Mouse (Mus musculus) testis, adult 2 months (tissue): ENCODE results near the gene Ngrn.

Experiments used
- CTCF ChIP-seq: fragments of 200-500 bp; IDR thresholded peaks from 2 replicates; pipeline ENCODE4 v1.5.1; 2012; ENCODE audit warnings: low read depth, mild to moderate bottlenecking, inconsistent platforms, low read length, moderate library complexity; ENCODE audit not compliant: control insufficient read depth, insufficient read depth, insufficient replicate concordance
- POLR2A ChIP-seq: fragments of 200-500 bp; IDR thresholded peaks from 2 replicates; pipeline ENCODE4 v1.6.1; 2012; ENCODE audit warnings: low read depth, mild to moderate bottlenecking, inconsistent platforms, low read length, moderate library complexity; ENCODE audit not compliant: control insufficient read depth

DNA sequence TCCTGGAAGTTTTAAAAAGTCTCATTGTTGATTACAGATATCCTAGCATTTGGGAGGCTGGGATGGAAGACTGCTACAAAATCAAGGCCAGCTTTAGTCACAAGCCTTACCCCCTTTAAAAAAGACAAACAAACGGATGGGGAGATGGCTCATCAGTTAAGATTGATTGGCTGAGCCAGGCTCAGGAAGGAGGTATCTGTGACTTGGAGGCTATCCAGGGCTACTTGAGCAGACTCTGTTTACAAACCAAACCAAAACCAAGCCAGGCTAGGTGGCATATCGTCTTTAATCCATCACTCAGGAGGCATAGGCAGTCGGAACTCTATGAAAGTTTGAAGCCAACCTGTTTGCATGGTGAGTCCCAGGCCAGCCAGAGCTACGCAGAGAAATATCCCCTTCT, 19.4 kb upstream of the Ngrn start:
- no peak for TF ChIP-seq CTCF
- no peak for TF ChIP-seq POLR2A
